Mouse (Mus musculus) forebrain, embryonic 16.5 days (tissue): ENCODE measurements at regions not wholly inside any gene's neighbourhood (a gene's known extent, or its start where the extent isn't known, plus 50 kb on each side); places are given as distances from the start of the nearest gene placed in this dataset.

Experiments
- ATAC-seq: fragments of 200-750 bp; cut with Nextera tagmentation; 2 replicates; pipeline ENCODE4 v1.8.0; 2017; ENCODE audit warnings: mild to moderate bottlenecking, moderate library complexity
- H3K27ac ChIP-seq: fragments of 300-500 bp; sonication (generic); 2 replicates; pipeline ENCODE4 v1.5.1; 2014; ENCODE audit warnings: low read length, control low read depth
- H3K27me3 ChIP-seq: fragments of 300-500 bp; sonication (generic); replicated peaks from 2 replicates; pipeline ENCODE4 v1.6.1; 2014; ENCODE audit warnings: low read length; ENCODE audit not compliant: control insufficient read depth, insufficient read depth
- H3K36me3 ChIP-seq: fragments of 300-500 bp; sonication (generic); 2 replicates; pipeline ENCODE4 v1.6.1; 2014; ENCODE audit not compliant: control insufficient read depth, insufficient read depth
- H3K4me1 ChIP-seq: fragments of 300-500 bp; sonication (generic); replicated peaks from 2 replicates; pipeline ENCODE4 v1.6.1; 2014; ENCODE audit warnings: low read length; ENCODE audit not compliant: control insufficient read depth, insufficient read depth
- H3K4me2 ChIP-seq: fragments of 300-500 bp; sonication (generic); 2 replicates; pipeline ENCODE4 v1.6.1; 2014; ENCODE audit warnings: mild to moderate bottlenecking, low read length, control low read depth
- H3K4me3 ChIP-seq: fragments of 300-500 bp; sonication (generic); replicated peaks from 2 replicates; pipeline ENCODE4 v1.5.1; 2014; ENCODE audit warnings: mild to moderate bottlenecking, low read length, control low read depth
- H3K9ac ChIP-seq: fragments of 300-500 bp; sonication (generic); replicated peaks from 2 replicates; pipeline ENCODE4 v1.6.1; 2014; ENCODE audit warnings: low read depth, low read length, control low read depth
- H3K9me3 ChIP-seq: fragments of 300-500 bp; sonication (generic); 2 replicates; pipeline ENCODE4 v1.6.1; 2016; ENCODE audit warnings: low read length; ENCODE audit not compliant: control insufficient read depth
- whole genome bisulfite sequencing: fragments of 180-500 bp; shearing (Covaris S2); extraction: QIAGEN DNeasy Blood & Tissue Kit; methylation state at CpG from one replicate; pipeline ENCODE4 v1.1.7; 2014; 5-methylcytosine and 5-hydroxymethylcytosine counted together

DNA sequence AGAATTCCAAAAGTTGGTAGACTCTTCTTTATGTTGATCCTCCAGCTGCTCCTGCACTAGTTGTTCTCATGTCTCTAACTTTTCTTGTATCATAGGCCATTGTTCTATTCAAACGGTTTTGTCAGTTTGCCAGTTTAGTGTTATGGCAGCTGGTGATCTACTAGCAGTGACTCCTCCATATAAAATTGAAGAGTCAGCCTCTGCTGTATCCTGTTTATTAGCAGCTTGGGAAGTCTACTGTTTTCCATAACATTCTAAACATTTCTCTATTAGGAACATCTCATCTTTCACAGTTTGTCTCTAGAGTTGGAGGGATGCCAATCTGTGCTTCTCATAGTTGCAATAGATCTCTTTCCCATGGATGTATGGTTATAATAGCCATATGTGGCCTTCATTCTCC, 58.6 kb downstream of the Drd1 start:
- no peak overlapping the region for H3K4me2 ChIP-seq
- no peaks in the 10 kb centered on the region for H3K9me3 ChIP-seq
- no peak overlapping the region for H3K9ac ChIP-seq
- H3K27me3 ChIP-seq, result no peaks in the 10 kb centered on the region
- no peak overlapping the region for H3K27ac ChIP-seq
- no peaks in the 10 kb centered on the region for H3K36me3 ChIP-seq
- no peak overlapping the region for H3K4me3 ChIP-seq
- no peaks in the 10 kb centered on the region for H3K4me1 ChIP-seq
- no peak for ATAC-seq
- 68% methylated on average over 1 of the region's 1 CpGs for WGBS

DNA sequence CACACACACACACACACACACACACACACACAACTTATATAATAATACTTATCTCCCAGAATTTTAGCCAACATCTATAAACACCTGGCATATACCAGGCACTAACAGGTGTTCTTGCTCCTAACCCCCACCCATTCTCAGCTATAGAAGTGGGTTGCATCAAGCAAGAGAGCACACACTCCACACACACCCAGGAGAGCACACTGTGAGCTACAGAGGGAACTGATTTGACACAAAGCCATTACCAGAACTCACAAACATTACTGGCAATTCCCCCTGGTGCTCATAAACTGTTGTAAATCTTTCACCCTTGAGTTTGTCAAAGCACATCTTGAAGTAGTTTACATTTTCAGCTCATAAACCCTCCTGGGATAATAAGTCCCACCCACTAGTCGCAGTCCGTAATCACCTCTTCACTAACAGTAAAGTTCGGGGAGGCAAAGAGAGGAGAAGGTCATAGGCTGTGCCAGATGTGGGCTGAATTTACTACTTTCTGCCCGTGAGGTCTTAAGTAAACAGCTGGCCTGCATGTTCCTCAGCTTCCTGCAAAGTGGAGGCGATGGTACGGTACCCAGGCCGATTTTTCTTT, 62.5 kb downstream of the Drd1 start:
- ATAC-seq, result no peak
- no peaks in the 10 kb centered on the region for H3K9me3 ChIP-seq

DNA sequence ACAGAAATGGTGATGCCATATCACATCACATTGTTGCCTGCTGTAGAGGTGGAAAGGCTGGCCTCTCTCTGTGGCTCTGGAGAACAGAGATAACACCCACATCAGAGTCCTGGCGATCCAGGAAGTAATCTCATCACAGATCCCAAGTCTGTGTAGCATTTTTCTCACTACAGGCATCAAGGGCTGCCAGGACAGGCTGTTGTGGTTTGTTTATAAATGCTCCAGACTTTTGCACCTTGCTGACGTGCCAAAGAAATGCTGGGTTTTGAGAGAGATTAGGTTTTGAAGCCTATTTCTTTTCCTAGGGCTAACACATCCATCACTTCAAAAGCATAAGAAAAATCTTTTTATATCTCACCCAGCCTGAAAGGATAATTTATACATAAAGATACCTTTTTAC, 76.3 kb downstream of the Drd1 start:
- no peak for ATAC-seq
- H3K4me2 ChIP-seq, result no peak overlapping the region
- no peak overlapping the region for H3K4me3 ChIP-seq
- no peaks in the 10 kb centered on the region for H3K9me3 ChIP-seq
- H3K27me3 ChIP-seq, result no peaks in the 10 kb centered on the region
- no peak overlapping the region for H3K9ac ChIP-seq
- no peaks in the 10 kb centered on the region for H3K36me3 ChIP-seq
- WGBS, result 38% methylated on average over 2 of the region's 2 CpGs
- H3K4me1 ChIP-seq, result no peaks in the 10 kb centered on the region
- no peak overlapping the region; the same call in 1 of the 2 replicates for H3K27ac ChIP-seq

More for the DNA sequence above, 62.5 kb downstream of the Drd1 start:
- Histone ChIP-seq H3K27me3 (no peaks in the 10 kb centered on the region), H3K4me1 (no peaks in the 10 kb centered on the region), H3K4me3 (no peak overlapping the region), H3K9ac (no peak overlapping the region), H3K27ac (no peak overlapping the region), H3K4me2 (no peak overlapping the region), H3K36me3 (no peaks in the 10 kb centered on the region)
- WGBS, result 89% methylated on average over 7 of the region's 7 CpGs

DNA sequence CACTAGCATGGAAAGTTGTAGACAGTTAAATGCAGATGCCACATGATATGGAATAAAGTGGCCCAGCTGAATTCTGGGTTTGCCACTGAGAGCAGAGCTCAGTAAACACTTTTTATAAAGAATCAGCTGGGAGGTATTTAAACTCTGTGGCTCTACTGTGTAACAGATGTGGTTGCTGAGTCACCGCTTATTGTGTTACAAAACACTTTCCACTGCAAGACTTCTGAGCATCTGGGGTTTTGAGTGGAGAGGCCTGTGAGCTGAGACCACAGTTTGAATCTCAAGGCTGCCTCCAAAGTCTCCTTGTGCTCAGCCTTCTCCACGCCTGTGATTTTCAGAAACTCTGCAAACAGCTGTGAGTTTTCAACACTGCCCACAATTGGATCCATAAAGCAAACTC, 86.1 kb downstream of the Drd1 start:
- Histone ChIP-seq H3K4me3 (no peak overlapping the region), H3K9ac (no peak overlapping the region), H3K4me1 (no peaks in the 10 kb centered on the region), H3K9me3 (peaks cover 13% of the 10 kb centered on the region), H3K27ac (no peak overlapping the region), H3K4me2 (no peak overlapping the region), H3K27me3 (no peaks in the 10 kb centered on the region), H3K36me3 (no peaks in the 10 kb centered on the region)
- WGBS, result 84% methylated on average over 2 of the region's 2 CpGs
- ATAC-seq, result no peak

DNA sequence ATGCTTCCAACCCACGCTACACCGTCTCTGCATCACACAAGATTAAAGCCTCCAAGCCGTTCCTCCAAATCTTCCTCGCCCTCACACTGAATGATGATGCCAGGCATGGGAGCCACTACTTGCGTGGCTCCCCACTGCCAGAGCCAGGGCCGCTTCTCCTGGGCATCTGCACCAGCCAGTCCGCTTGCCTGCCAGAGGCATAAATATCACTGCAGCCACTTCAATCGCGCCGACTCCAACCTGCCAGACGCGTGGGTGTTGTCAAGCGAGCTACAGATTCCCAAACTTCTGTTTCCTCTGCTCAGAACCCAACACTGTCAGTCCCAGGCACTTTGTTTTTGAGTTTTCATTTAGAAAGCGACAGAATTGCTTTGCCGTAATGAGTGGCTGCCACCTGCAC, 99.3 kb downstream of the Drd1 start:
- no peaks in the 10 kb centered on the region for H3K9me3 ChIP-seq
- H3K27ac ChIP-seq, result 0 out of 2 replicates have a peak overlapping the region, but pooled peaks have one; percentile 25
- no peak overlapping the region for H3K9ac ChIP-seq
- ATAC-seq, result no peak
- 81% methylated on average over 15 of the region's 15 CpGs for WGBS
- no peak overlapping the region for H3K4me2 ChIP-seq
- no peaks in the 10 kb centered on the region for H3K27me3 ChIP-seq
- no peaks in the 10 kb centered on the region for H3K36me3 ChIP-seq
- no peaks in the 10 kb centered on the region for H3K4me1 ChIP-seq
- H3K4me3 ChIP-seq, result no peak overlapping the region

DNA sequence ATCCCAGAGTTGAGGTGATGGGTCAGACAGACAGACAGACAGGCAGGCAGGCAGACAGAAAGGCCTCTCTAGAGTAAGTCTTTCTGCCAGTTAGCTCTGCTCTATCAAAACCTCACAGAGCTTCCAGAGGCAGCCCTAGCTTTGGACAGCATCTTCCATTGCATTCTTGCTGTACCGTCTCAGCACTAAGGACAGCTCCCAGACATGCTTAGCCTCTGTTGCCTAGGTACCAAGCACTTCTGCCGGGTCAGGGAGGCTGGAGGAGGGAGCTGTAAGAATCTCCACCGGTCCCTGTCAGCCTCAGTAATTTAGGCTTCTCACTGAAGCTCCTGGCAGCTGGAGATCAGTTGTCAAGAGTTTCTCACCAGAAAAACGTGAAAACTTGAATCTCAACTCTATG, 107.4 kb downstream of the Drd1 start:
- no peaks in the 10 kb centered on the region for H3K27me3 ChIP-seq
- H3K9ac ChIP-seq, result no peak overlapping the region
- no peaks in the 10 kb centered on the region for H3K4me1 ChIP-seq
- H3K9me3 ChIP-seq, result no peaks in the 10 kb centered on the region
- H3K4me2 ChIP-seq, result no peak overlapping the region
- ATAC-seq, result no peak
- WGBS, result 10% methylated on average over 4 of the region's 4 CpGs
- no peak overlapping the region for H3K4me3 ChIP-seq
- no peak overlapping the region for H3K27ac ChIP-seq
- no peaks in the 10 kb centered on the region for H3K36me3 ChIP-seq

DNA sequence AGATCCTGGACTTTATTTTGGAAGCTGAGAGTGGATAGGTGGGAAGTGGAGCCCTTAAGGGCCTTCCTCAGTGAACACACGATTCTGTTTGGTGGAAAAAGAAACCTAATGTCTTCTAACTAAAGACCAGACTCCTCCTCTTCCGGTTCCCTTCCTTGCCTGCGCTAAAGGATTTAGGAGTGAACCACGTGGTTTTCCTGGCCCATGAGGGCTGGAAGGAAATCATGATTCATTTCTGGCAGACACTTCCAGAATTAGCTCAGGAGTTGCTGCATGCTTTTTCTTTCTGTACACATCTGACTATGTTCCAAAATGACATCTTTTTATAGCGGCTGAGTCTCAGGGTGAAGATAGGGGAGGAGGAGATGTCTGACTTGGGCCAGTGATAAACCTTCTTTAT, 109.8 kb downstream of the Drd1 start:
- Histone ChIP-seq H3K9ac (no peak overlapping the region), H3K4me1 (peaks cover 8% of the 10 kb centered on the region), H3K27ac (no peak overlapping the region), H3K9me3 (no peaks in the 10 kb centered on the region), H3K36me3 (no peaks in the 10 kb centered on the region), H3K4me2 (no peak overlapping the region), H3K4me3 (no peak overlapping the region), H3K27me3 (no peaks in the 10 kb centered on the region)
- WGBS, result 65% methylated on average over 5 of the region's 5 CpGs
- ATAC-seq, result no peak

DNA sequence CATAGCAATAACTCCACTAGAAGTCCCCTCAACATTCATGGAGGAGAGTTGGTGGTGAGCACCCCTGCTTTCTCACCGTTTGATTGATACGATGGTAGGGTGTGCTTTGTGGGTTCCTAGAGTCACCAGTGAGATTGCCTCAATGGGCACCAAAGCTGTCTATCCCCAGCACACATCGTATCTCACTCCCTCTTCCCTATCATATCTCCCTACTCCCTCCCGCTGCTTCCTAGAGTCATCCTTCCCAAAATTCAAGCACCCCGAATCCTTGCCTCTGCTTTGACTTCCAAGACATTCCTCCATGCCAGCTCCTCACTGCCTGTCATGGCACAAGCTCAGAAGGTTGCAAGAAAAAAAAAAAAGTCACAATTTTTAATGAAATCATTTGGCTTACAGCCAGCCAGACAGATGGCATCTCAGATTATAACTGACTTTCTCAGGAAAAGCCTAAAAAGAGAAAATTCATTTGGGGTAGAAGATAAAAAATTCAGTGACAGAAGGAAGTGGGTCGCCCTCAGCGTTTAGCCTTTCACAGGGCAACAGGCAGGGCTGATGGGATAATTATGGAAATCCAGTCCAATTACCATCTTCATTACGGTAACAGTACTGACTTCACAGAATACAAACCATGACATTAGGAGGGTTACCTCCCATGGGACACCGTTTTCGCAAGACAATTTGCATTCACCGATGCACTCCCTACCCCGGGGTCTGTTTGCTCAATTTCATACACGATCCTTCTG, 114.3 kb downstream of the Drd1 start:
- peak; percentile 87 for ATAC-seq
- no peak overlapping the region for H3K4me3 ChIP-seq
- 46% methylated on average over 13 of the region's 13 CpGs for WGBS
- no peaks in the 10 kb centered on the region for H3K36me3 ChIP-seq
- no peak overlapping the region for H3K4me2 ChIP-seq
- H3K9ac ChIP-seq, result no peak overlapping the region
- H3K4me1 ChIP-seq, result peaks cover 8% of the 10 kb centered on the region
- H3K27ac ChIP-seq, result peak overlapping the region; percentile 73
- H3K27me3 ChIP-seq, result no peaks in the 10 kb centered on the region
- H3K9me3 ChIP-seq, result no peaks in the 10 kb centered on the region

DNA sequence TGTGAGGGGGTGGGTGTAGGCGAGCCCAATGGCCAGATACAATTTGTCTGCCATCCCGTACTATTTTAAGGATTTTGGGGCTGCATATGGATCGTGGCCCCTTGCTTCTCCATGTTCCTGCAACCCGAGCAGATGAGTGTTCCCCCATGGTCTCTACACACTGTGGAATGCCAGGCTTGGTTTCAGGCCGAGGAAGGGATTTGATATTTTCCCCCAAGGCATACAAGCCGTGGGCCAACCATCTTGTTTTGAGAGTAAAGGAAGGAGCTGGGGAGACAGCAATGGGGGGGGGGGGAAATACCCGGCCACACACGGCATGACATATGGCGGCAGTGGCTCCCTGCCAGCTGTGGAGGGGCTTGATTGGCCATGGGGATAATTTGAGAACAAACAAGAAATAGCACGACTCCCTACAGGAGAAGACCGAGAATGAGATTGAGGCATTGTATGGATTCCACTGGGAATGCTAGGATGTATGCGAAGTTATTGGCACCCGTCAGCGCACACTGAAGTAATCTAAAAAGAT, 120.3 kb downstream of the Drd1 start:
- no peaks in the 10 kb centered on the region for H3K9me3 ChIP-seq
- no peak overlapping the region for H3K4me2 ChIP-seq
- no peak overlapping the region for H3K4me3 ChIP-seq
- H3K27ac ChIP-seq, result no peak overlapping the region; the same call in 1 of the 2 replicates
- 66% methylated on average over 14 of the region's 14 CpGs for WGBS
- ATAC-seq, result peak; percentile 59; the same call in 1 of the 2 replicates
- no peaks in the 10 kb centered on the region for H3K36me3 ChIP-seq
- no peak overlapping the region for H3K9ac ChIP-seq
- peaks cover 9% of the 10 kb centered on the region for H3K4me1 ChIP-seq
- no peaks in the 10 kb centered on the region for H3K27me3 ChIP-seq
